Mouse (Mus musculus) G1E (cell line): ENCODE measurements around the gene Tktl2. TPM values are rescaled to one million over a fixed set of nuclear protein-coding genes. Genes with fewer than 3 reads are reported as not detected.

Source experiments
- ATAC-seq: 2 replicates; pipeline ENCODE4 v1.8.0; 2016; ENCODE audit warnings: mild to moderate bottlenecking; ENCODE audit not compliant: insufficient number of reproducible peaks, poor library complexity, low FRiP score, severe bottlenecking; ENCODE audit errors: extremely low read depth
- DNase-seq: peaks from one replicate; pipeline ENCODE4 v3.0.0; 2012; ENCODE audit warnings: low spot score
- H3K27me3 ChIP-seq: 2 replicates; pipeline ENCODE4 v1.6.1; 2012; ENCODE audit warnings: mild to moderate bottlenecking, low read length, inconsistent platforms; ENCODE audit not compliant: insufficient read depth
- H3K36me3 ChIP-seq: replicated peaks from 2 replicates; pipeline ENCODE3; 2012; ENCODE audit warnings: mild to moderate bottlenecking, inconsistent platforms
- H3K4me1 ChIP-seq: 2 replicates; pipeline ENCODE4 v1.6.1; 2012; ENCODE audit warnings: low read depth, low read length, inconsistent platforms, mixed read lengths; ENCODE audit not compliant: insufficient read depth
- H3K4me3 ChIP-seq: 2 replicates; pipeline ENCODE4 v1.5.1; 2012; ENCODE audit warnings: low read depth, mild to moderate bottlenecking, inconsistent platforms, low read length, moderate library complexity, mixed read lengths
- H3K9me3 ChIP-seq: replicated peaks from 2 replicates; pipeline ENCODE4 v1.6.1; 2012; ENCODE audit warnings: inconsistent platforms
- CTCF ChIP-seq: IDR thresholded peaks from 2 replicates; pipeline ENCODE4 v1.5.1; 2012; ENCODE audit warnings: low read depth, low read length, inconsistent platforms, mixed read lengths
- GATA1 ChIP-seq: IDR thresholded peaks from 2 replicates; pipeline ENCODE4 v1.6.1; 2012; ENCODE audit warnings: borderline replicate concordance, low read length, inconsistent platforms, mixed read lengths
- GATA2 ChIP-seq: IDR thresholded peaks from 2 replicates; pipeline ENCODE4 v1.6.1; 2012; ENCODE audit warnings: low read depth, low read length, inconsistent platforms, borderline replicate concordance
- TAL1 ChIP-seq: conservative IDR thresholded peaks from 2 replicates; pipeline ENCODE4 v1.6.1; 2012; ENCODE audit warnings: low read depth, low read length, inconsistent platforms, mixed read lengths
- polyA plus RNA-seq: library from polyadenylated mRNA; stranded (reverse); fragments of >175 nt; gene quantifications from 2 replicates; pipeline ENCODE4 v1.2.3, GENCODE M21; 2012
- total RNA-seq, 2 experiments: library from RNA; stranded (forward) in 1 of 2; stranded (reverse) in 1 of 2; fragments of 200-1000 nt in 1 of 2; fragments of >200 nt in 1 of 2; fragmentation: Nextera tagmentation in 1 of 2; gene quantifications; 2 replicates each; pipeline ENCODE4 v1.2.3; 2014 to 2017

The Tktl2 gene
- total and polyA plus RNA-seq, 3 experiments = 0.05 TPM; not detected in 2

GRCm38 (mm10) chr8:66550092-66550491, 38.5 kb downstream of the Tktl2 start:
- H3K36me3 ChIP-seq = no peaks in the 10 kb centered on the region
- no peak for TF ChIP-seq GATA1
- no peak for TF ChIP-seq GATA2
- TF ChIP-seq CTCF = no peak
- no peak for TF ChIP-seq TAL1
- DNase-seq (no peak), ATAC-seq (no peak)
- H3K9me3 ChIP-seq = no peaks in the 10 kb centered on the region
- no peaks in the 10 kb centered on the region for H3K4me1 ChIP-seq
- peaks cover 2% of the 10 kb centered on the region; the same call in 1 of the 2 replicates for H3K27me3 ChIP-seq
- no peak overlapping the region for H3K4me3 ChIP-seq

Other genes starting within 250 kb of the Tktl2 start
- gene Tma16, start 25.2 kb upstream of the Tktl2 start, total RNA-seq (2014; fragmentation: Nextera tagmentation) = 33.6 and 36.4 TPM in 2 replicates
- gene Tma16, start 25.2 kb upstream of the Tktl2 start, total RNA-seq (2017) = 26.6 and 29.3 TPM in 2 replicates
- 6.4 and 9.7 TPM in 2 replicates for gene Tma16, start 25.2 kb upstream of the Tktl2 start, polyA plus RNA-seq
- not detected in 2 replicates for gene Npy5r, start 176.4 kb downstream of the Tktl2 start, total RNA-seq (2014; fragmentation: Nextera tagmentation)
- not detected in 2 replicates for gene Npy5r, start 176.4 kb downstream of the Tktl2 start, total RNA-seq (2017)
- gene Npy5r, start 176.4 kb downstream of the Tktl2 start, polyA plus RNA-seq = not detected in 2 replicates
- gene Npy1r, start 185.4 kb downstream of the Tktl2 start, total RNA-seq (2014; fragmentation: Nextera tagmentation) = not detected in 2 replicates
- 0.05 and 0.17 TPM in 2 replicates for gene Npy1r, start 185.4 kb downstream of the Tktl2 start, total RNA-seq (2017)
- gene Npy1r, start 185.4 kb downstream of the Tktl2 start, polyA plus RNA-seq = not detected in 2 replicates